Mouse (Mus musculus) CH12F3 (cell line): ENCODE measurements around the gene Ccdc153.

Source experiments
- in situ Hi-C: fragments of 300-500 bp; cut with MboI; formaldehyde crosslinking; loops from 2 replicates; pipeline ENCODE4 v1.14.3; 2020; ENCODE audit warnings: low sequenced_read_pairs

Gene Ccdc153

GRCm38 (mm10) chr9:44286256-44286850, 45.9 kb downstream of the Ccdc153 start:
- in situ Hi-C loops, result no loop called here

DNA sequence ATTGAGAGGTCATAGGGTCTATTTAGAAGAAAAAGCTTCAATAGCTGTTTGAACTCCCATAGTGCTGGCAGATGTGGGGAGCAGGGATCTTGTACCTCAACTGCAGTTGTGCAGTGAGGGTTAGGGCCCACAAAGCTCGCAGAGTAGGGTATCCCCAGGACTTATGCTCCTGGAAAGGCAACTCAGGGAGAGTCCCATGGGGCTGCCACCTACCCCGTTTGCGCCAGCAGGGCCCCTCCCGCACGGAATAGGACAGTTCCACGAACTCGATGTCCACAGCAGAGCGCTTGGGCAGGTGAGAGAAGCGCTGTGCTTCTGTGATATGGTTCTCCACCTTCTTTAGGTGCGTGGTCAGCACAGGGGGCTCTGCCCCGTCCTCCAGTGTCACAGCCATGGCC, 46.5 kb downstream of the Ccdc153 start:
- in situ Hi-C loops, result no loop called here

DNA sequence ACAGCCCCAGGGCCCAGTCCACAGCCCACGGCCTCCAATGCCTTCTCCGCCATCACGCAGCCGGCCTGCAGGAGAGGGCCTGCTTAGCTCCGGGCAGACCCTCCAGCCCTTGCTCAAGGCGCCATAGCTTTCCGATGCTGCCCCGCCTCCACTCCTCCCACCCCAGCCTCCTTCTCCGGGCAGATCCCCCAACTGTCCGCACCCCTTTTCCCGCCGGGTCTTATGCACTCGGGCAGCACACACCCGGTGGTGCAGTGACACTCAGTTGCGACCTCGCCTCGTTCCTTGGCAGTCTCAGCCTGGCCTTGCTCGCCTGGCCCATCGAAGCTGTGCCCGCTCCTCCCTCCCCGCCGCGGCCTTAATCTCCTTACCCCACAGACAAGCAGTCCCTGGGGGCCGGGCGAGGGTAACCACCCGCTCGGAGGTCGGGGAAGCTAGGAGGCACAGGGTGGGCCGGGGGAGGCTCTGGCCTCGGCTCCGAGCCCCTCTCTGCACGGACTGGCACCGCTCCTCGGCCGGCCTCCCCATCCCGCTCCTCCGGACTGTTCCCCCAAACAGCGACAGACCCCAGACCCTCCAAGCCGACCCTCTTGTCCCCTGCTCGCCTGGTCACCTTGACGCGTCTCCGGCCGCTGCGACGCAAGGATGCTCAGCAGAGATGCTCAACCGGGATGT, 47.1 kb downstream of the Ccdc153 start:
- in situ Hi-C loops, result no loop called here

GRCm38 (mm10) chr9:44288076-44288958, 47.8 kb downstream of the Ccdc153 start, which contains the start of gene Abcg4:
Gene Abcg4 (minus strand): TSS chr9:44288615.
- in situ Hi-C loops, result no loop called here

DNA sequence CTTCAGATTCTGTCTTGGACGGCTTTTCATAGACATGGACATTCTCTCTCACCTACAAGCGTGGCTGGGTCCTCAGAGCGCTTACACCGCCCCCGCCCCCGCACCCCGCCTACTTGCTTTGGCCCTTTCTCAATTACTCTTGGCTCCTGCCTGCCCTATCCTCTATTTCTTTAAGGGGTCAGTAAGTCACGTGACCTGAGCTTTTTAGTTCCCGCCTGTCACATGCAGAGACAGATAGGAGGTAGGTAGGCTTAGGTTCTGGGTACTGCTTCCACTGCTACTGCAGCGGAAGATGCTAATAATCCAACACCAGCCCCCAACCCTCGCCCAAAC, 48.4 kb downstream of the Ccdc153 start:
- in situ Hi-C loops, result no loop called here

- in situ Hi-C loops, result no loop called here
Observed at GRCm38 (mm10) chr9:44292490-44292889, 52.0 kb downstream of the Ccdc153 start.
